Mouse (Mus musculus) liver, embryonic 14.5 days (tissue): ENCODE results near the gene Cyth2. TPM values are rescaled to one million over a fixed set of nuclear protein-coding genes. Genes with fewer than 3 reads are reported as not detected.

Source experiments
- ATAC-seq: fragments of 200-750 bp; cut with Nextera tagmentation; 2 replicates; pipeline ENCODE4 v1.8.0; 2017; ENCODE audit warnings: moderate number of reproducible peaks, mild to moderate bottlenecking, moderate library complexity; ENCODE audit not compliant: insufficient read depth
- DNase-seq, 3 experiments: peaks; one replicate each; pipeline ENCODE4 v3.0.0-alpha.2; 2012 to 2013; ENCODE audit warnings: low read depth in 3 of 3, low spot score in 3 of 3
- H3K27ac ChIP-seq: fragments of 300-500 bp; sonication (generic); 2 replicates; pipeline ENCODE4 v1.5.1; 2014; ENCODE audit warnings: moderate library complexity, mild to moderate bottlenecking, control low read depth, inconsistent platforms
- H3K27me3 ChIP-seq: fragments of 300-500 bp; sonication (generic); 2 replicates; pipeline ENCODE4 v1.6.1; 2014; ENCODE audit warnings: mild to moderate bottlenecking, low read length, moderate library complexity; ENCODE audit not compliant: control insufficient read depth, insufficient read depth
- H3K36me3 ChIP-seq: fragments of 300-500 bp; sonication (generic); replicated peaks from 2 replicates; pipeline ENCODE4 v1.6.1; 2014; ENCODE audit warnings: low read depth; ENCODE audit not compliant: control insufficient read depth, insufficient read depth
- H3K4me1 ChIP-seq, 2 experiments: fragments of 200-500 bp in 1 of 2; fragments of 300-500 bp in 1 of 2; sonication (generic) in 1 of 2; replicated peaks; 2 replicates each; pipeline ENCODE4 v1.6.1; 2012 to 2014; ENCODE audit warnings: antibody characterized with exemption in 1 of 2, inconsistent platforms in 1 of 2, low read length in 1 of 2; ENCODE audit not compliant: control insufficient read depth in 2 of 2, insufficient read depth in 2 of 2
- H3K4me2 ChIP-seq: fragments of 300-500 bp; sonication (generic); 2 replicates; pipeline ENCODE4 v1.6.1; 2014; ENCODE audit warnings: low read depth, mild to moderate bottlenecking, control low read depth, moderate library complexity
- H3K4me3 ChIP-seq, 2 experiments: fragments of 200-500 bp in 1 of 2; fragments of 300-500 bp in 1 of 2; sonication (generic) in 1 of 2; 2 replicates each; pipeline ENCODE4 v1.5.1; 2012 to 2014; ENCODE audit warnings: low read depth in 2 of 2, low read length in 2 of 2, mild to moderate bottlenecking in 2 of 2, control low read depth in 1 of 2, inconsistent platforms in 1 of 2, moderate library complexity in 1 of 2; ENCODE audit not compliant: insufficient read depth in 1 of 2
- H3K9ac ChIP-seq: fragments of 300-500 bp; sonication (generic); replicated peaks from 2 replicates; pipeline ENCODE4 v1.6.1; 2014; ENCODE audit warnings: mild to moderate bottlenecking, control low read depth, moderate library complexity
- H3K9me3 ChIP-seq: fragments of 300-500 bp; sonication (generic); 2 replicates; pipeline ENCODE4 v1.6.1; 2016; ENCODE audit warnings: low read length, mixed read lengths; ENCODE audit not compliant: control insufficient read depth
- CTCF ChIP-seq: IDR thresholded peaks from 2 replicates; pipeline ENCODE4 v1.5.1; 2016; ENCODE audit warnings: antibody characterized with exemption, low read depth, control low read depth
- EP300 ChIP-seq: IDR thresholded peaks from 2 replicates; pipeline ENCODE4 v1.6.1; 2016; ENCODE audit warnings: antibody characterized with exemption, low read depth
- WGBS: fragments of 180-500 bp; shearing (Covaris S2); extraction: QIAGEN DNeasy Blood & Tissue Kit; methylation state at CpG from one replicate; pipeline ENCODE4 v1.1.7; 2014; ENCODE audit not compliant: insufficient replicate concordance; 5-methylcytosine and 5-hydroxymethylcytosine counted together
- polyA plus RNA-seq, 2 experiments: library from polyadenylated mRNA; depleted of rRNA in 1 of 2; stranded (reverse) in 1 of 2; unstranded in 1 of 2; fragments of >200 nt; fragmentation: Nextera tagmentation in 1 of 2; extraction: Ambion mirVana in 1 of 2; gene quantifications; 2 replicates each; pipeline versions ENCODE4 v1.2.1 to v1.2.3; 2012 to 2014

Gene Cyth2
- polyA plus RNA-seq, 2 experiments, result 19.4 to 23.0 TPM

DNA sequence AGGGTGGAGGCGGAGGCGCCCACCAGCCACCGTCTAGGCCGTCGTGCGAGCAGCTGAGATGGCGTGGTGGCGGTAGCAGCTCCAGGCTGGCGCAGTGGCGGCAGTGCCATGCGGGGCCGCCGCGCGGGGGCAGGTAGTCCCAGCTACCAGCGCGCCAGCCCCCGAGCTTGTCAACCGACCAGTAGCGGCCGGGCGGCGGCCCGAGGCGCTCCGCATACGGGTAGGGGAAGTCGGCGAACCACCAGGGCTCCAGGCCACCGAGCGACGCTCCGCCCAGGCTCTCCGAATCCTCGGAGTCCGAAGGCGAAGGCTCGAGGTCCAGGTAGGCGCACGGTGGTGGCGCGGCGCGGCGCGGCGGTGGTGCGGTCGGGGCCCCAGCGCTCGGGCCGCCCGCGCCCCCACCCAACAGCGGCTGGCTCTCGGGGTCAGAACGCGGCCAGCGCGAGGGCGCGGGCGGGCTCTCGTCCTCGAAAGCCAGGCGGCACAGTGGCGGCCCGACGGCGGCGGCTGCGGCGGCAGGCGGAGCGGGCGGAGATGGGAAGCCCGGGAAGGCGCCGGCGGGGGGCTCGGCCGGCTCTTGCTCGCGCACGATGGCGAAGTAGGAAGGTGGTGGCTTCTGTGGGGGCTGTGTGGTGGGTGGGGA, 18.9 kb upstream of the Cyth2 start:
- Histone ChIP-seq H3K9me3 (no peaks in the 10 kb centered on the region), H3K4me3 (peak overlapping the region in 1 of 2 experiments; percentile 34; a peak in 3 of 4 replicates), H3K9ac (no peak overlapping the region), H3K4me1 (peaks cover 0 to 7% of the 10 kb centered on the region in 2 experiments; a peak in 3 of 4 replicates), H3K36me3 (peaks cover 3% of the 10 kb centered on the region), H3K27me3 (peaks cover 48% of the 10 kb centered on the region), H3K27ac (no peak overlapping the region), H3K4me2 (peak overlapping the region; percentile 37)
- WGBS, result 2% methylated on average over 85 of the region's 86 CpGs
- no peak for ATAC-seq
- TF ChIP-seq EP300 (no peak), CTCF (no peak)
- no peak for DNase-seq

DNA sequence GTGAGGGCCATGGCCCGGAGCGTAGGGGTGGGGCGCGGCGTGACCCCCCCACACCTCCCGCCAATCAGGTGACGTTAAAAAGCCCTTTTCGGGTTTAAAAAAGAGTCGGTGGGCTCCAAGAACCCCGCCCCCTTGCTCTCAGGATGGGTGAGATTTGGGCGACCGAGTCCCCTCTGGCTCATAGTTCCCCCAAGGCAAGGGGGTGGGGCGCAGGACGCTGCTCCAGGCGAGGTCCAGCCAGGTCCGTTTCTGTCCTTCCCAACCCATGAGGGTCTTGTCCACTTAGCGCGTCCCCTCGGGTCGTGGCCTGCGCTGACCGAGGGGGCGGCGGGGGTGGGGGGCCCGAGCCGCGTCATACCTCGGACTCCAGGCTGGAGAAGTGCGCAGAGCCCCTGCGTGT, 18.0 kb upstream of the Cyth2 start:
- DNase-seq (no peak), ATAC-seq (no peak)
- H3K4me2 ChIP-seq, result no peak overlapping the region
- H3K27me3 ChIP-seq, result peaks cover 48% of the 10 kb centered on the region
- H3K36me3 ChIP-seq, result peaks cover 12% of the 10 kb centered on the region
- whole genome bisulfite sequencing, result 10% methylated on average over 30 of the region's 30 CpGs
- no peak overlapping the region for H3K4me3 ChIP-seq
- no peak overlapping the region for H3K9ac ChIP-seq
- H3K27ac ChIP-seq, result no peak overlapping the region
- no peaks in the 10 kb centered on the region for H3K9me3 ChIP-seq
- H3K4me1 ChIP-seq, result peaks cover 0 to 7% of the 10 kb centered on the region in 2 experiments; a peak in 3 of 4 replicates
- TF ChIP-seq CTCF, result no peak
- TF ChIP-seq EP300, result no peak

DNA sequence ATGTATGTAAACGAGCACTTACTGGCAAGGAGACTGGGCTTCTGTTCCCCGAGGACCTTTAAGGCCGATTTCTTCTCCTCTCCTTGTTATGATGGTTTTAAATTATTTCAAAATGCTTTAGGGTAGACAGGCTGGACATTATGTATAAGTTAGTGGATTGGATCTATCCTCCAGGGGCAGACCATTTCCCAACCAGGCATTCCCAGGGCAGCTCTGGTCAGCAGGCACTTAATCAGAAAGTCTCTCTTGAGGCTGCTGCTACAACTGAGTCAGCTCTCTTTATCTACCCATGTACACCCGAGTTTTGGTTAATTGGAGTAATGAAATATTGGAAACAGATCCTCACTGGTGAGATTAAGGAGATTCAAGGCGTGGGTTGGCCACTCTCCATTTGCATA, 16.7 kb upstream of the Cyth2 start:
- Histone ChIP-seq H3K4me2 (peak overlapping the region; percentile 76), H3K27me3 (peaks cover 48% of the 10 kb centered on the region), H3K4me1 (peaks cover 0 to 7% of the 10 kb centered on the region in 2 experiments; a peak in 3 of 4 replicates), H3K4me3 (peak overlapping the region; percentile 72 to 77), H3K9me3 (no peaks in the 10 kb centered on the region), H3K36me3 (peaks cover 21% of the 10 kb centered on the region), H3K27ac (no peak overlapping the region), H3K9ac (peak overlapping the region; percentile 50; the same call in 1 of the 2 replicates)
- DNase-seq (no peak), ATAC-seq (peak; percentile 7; the same call in 1 of the 2 replicates)
- no peak for TF ChIP-seq CTCF
- TF ChIP-seq EP300, result no peak
- 13% methylated on average over 5 of the region's 5 CpGs for WGBS

DNA sequence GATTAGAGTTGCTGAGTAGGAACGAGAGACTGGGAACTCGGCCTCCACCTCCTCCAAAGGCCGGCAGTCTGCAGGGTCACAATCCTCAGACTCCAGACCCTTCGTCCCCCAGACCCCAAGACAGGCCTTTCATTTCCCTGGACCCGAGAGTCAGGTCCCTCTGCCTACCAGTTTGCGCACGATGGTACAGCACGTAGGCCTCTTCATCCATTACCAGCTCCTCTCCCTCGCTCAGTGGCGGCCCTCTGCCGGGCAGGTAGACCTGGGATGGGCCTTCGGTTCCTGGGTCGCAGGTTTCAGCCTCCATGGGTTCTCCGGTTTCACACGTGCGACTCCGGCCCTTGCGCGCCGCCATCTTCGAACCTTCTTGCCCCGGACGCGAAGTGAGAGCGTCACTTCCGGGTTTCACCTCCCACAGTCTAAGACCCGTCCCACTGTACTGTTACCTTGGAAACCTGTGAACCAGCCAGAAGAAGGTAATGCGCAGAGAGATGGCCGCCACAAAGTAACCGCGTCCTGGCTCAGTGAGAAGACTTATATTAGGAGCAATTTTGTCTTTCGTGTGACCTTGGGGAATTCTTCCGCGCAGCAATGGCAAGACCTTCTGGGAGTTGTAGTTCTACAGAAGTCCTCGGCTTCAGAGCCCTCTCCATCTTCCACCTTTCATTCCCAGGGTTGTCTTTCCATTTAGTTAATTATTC, 16.2 kb upstream of the Cyth2 start, which contains the start of gene Grwd1:
Gene Grwd1, minus strand, starts transcription at position 518 of the 701 bp plus-strand sequence.
- Histone ChIP-seq H3K9me3 (no peaks in the 10 kb centered on the region), H3K4me3 (peak within 1 kb of the TSS; percentile 72 to 77), H3K27me3 (peaks cover 45% of the 10 kb centered on the region), H3K4me2 (peak within 1 kb of the TSS; percentile 76), H3K36me3 (peaks cover 27% of the 10 kb centered on the region), H3K27ac (no peak within 1 kb of the TSS), H3K9ac (peak within 1 kb of the TSS; percentile 50), H3K4me1 (peaks cover 0 to 7% of the 10 kb centered on the region in 2 experiments; a peak in 3 of 4 replicates)
- WGBS, result under 1% methylated on average over 35 of the region's 35 CpGs
- TF ChIP-seq EP300, result no peak
- peak; percentile 71 to 77 (median 75) for DNase-seq
- peak; percentile 81 for ATAC-seq

DNA sequence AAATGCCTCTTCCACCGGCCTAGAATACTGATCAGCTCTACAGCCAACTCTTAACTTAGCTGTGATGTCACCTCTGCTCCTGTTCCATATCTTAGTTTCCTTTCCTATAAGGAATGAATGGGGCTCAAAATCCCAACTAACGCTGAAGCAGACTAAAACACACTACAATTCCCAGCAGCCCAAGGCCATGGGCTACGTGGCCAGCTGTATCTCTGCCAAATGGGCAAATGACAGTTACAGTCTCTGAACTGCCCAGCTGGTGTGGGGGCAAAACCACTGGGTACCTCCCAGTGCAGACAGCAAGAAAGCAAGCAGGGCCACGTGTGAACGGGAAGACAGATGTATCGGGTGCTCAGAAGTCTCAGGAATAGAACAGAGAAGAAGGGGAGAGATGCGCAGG, 12.2 kb upstream of the Cyth2 start:
- Histone ChIP-seq H3K4me3 (no peak overlapping the region), H3K4me2 (no peak overlapping the region), H3K27me3 (peaks cover 6% of the 10 kb centered on the region), H3K9ac (no peak overlapping the region), H3K4me1 (peaks cover 0 to 7% of the 10 kb centered on the region in 2 experiments; a peak in 3 of 4 replicates), H3K27ac (no peak overlapping the region), H3K9me3 (no peaks in the 10 kb centered on the region), H3K36me3 (peaks cover 38% of the 10 kb centered on the region)
- DNase-seq (no peak), ATAC-seq (no peak)
- WGBS, result 76% methylated on average over 7 of the region's 7 CpGs
- TF ChIP-seq CTCF, result no peak
- no peak for TF ChIP-seq EP300
